ENCODE assay signal across 11 mouse cellular contexts in the genomic region with DNA sequence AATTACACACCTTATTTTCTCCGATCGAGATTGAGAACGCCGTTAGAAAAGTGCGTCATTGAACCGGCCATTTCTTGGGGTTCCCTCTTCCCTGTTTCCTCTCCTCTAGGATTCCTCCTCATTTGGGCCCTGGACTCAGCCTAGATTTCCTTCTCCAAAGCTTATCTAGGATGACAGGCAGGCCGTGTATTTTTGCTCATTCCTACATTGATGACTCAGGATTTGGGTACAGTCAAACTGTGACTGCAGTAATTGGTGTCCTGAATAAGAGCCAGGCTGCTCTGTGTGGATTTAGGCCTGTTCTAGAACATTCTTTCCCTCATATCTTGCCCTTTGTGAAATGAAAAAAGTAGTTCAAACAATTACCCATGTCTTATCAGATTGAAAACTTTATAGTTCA. TPM values are rescaled to one million over a fixed set of nuclear protein-coding genes. Genes with fewer than 3 reads are reported as not detected.
DNase-seq lines count a peak whose midpoint lies in the region; ATAC-seq and TF ChIP-seq lines count a peak whose summit lies in the region.
"Had no signal": no experiment of that assay in that cellular context is flagged by ENCODE, and none has a peak within 500 bp of the region (broad histone marks: within the 10 kb centered on the region; RNA-seq: fewer than 3 reads in every experiment).

No protein-coding gene starts in this region.

- no peak for TF ChIP-seq POLR2A in MEL (IDR thresholded peaks at IDR 0.05; ENCODE audit: control insufficient read depth in 1 of 2, insufficient read depth in 1 of 2, low read depth in 1 of 2, low read length in 2 of 2, poor library complexity in 1 of 2)
- no peak for TF ChIP-seq POLR2A in cortical plate, adult 2 months (IDR thresholded peaks at IDR 0.05; ENCODE audit: extremely low read depth, insufficient read depth, low read length)

- no peak for TF ChIP-seq RAD21 in MEL (IDR thresholded peaks at IDR 0.05; ENCODE audit: low read depth, low read length)

- H3K36me3 ChIP-seq in heart, embryonic 12.5 days = peaks cover 27% of the 10 kb centered on the region
- peaks cover 0 to 25% of the 10 kb centered on the region in 2 experiments; a peak in 2 of 4 replicates for H3K36me3 ChIP-seq in MEL (ENCODE audit: control insufficient read depth in 1 of 2, insufficient read depth in 2 of 2, low read length in 2 of 2)
- peaks cover 5% of the 10 kb centered on the region; the same call in 1 of the 2 replicates for H3K36me3 ChIP-seq in intestine, embryonic 16.5 days (ENCODE audit: control insufficient read depth, insufficient read depth, low read length)

- H3K79me2 ChIP-seq in MEL (ENCODE audit: control insufficient read depth, insufficient read depth, low read length, poor library complexity) = peaks cover 3% of the 10 kb centered on the region; the same call in 1 of the 2 replicates

- H3K27me3 ChIP-seq in heart, embryonic 12.5 days (replicated peaks) = no peaks in the 10 kb centered on the region
- no peaks in the 10 kb centered on the region for H3K27me3 ChIP-seq in MEL (ENCODE audit: control insufficient read depth in 1 of 2, insufficient read depth in 2 of 2, low read length in 2 of 2)
- H3K27me3 ChIP-seq in intestine, embryonic 16.5 days (replicated peaks; ENCODE audit: control insufficient read depth, insufficient read depth, low read length) = no peaks in the 10 kb centered on the region

- WGBS in heart, embryonic 12.5 days = 72% methylated on average over 7 of the region's 7 CpGs
- WGBS in intestine, embryonic 16.5 days = 83% methylated on average over 7 of the region's 7 CpGs

- ATAC-seq in heart, embryonic 12.5 days (ENCODE audit: insufficient number of reproducible peaks, low FRiP score) = no peak
- ATAC-seq in intestine, embryonic 16.5 days = no peak

- H3K9me3 ChIP-seq in heart, embryonic 12.5 days (replicated peaks) = peaks cover 3% of the 10 kb centered on the region
- H3K9me3 ChIP-seq in MEL (replicated peaks; ENCODE audit: insufficient read depth, low read length) = no peaks in the 10 kb centered on the region
- peaks cover 2% of the 10 kb centered on the region; the same call in 1 of the 2 replicates for H3K9me3 ChIP-seq in intestine, embryonic 16.5 days (ENCODE audit: control insufficient read depth, low read length)

- H3K27ac ChIP-seq in heart, embryonic 12.5 days (ENCODE audit: poor library complexity, severe bottlenecking) = no peak overlapping the region
- no peak overlapping the region for H3K27ac ChIP-seq in MEL (ENCODE audit: control insufficient read depth, low read depth, low read length)
- no peak overlapping the region for H3K27ac ChIP-seq in cortical plate, adult 2 months (ENCODE audit: insufficient read depth, low read length)
- H3K27ac ChIP-seq in intestine, embryonic 16.5 days (ENCODE audit: low read length) = no peak overlapping the region

- peak overlapping the region; percentile 80 for H3K4me2 ChIP-seq in heart, embryonic 12.5 days
- H3K4me2 ChIP-seq in intestine, embryonic 16.5 days (ENCODE audit: low read depth, low read length) = peak overlapping the region; percentile 80; the same call in 1 of the 2 replicates

- H3K4me1 ChIP-seq in heart, embryonic 12.5 days (replicated peaks) = peaks cover 32% of the 10 kb centered on the region
- H3K4me1 ChIP-seq in MEL (ENCODE audit: control insufficient read depth in 1 of 2, insufficient read depth in 2 of 2, low read length in 2 of 2) = peaks cover 8 to 26% of the 10 kb centered on the region in 2 experiments
- no peaks in the 10 kb centered on the region; the same call in 1 of the 2 replicates for H3K4me1 ChIP-seq in cortical plate, adult 2 months (ENCODE audit: control insufficient read depth, insufficient read depth, low read length)
- peaks cover 16% of the 10 kb centered on the region for H3K4me1 ChIP-seq in intestine, embryonic 16.5 days (ENCODE audit: control insufficient read depth, insufficient read depth, low read length)

- DNase-seq in heart, postnatal 36 days = no peak
- DNase-seq in MEL (ENCODE audit: low read depth, low spot score) = peak; percentile 35
- DNase-seq in urinary bladder, postnatal 10 days (ENCODE audit: low spot score) = no peak
- no peak for DNase-seq in cerebellum, adult 8-10 months
- DNase-seq in cerebellum, postnatal 10 days = no peak
- DNase-seq: cerebellum, postnatal 25 days; right cerebral cortex, adult 18-20 months had no signal

- no peak for TF ChIP-seq CTCF in MEL (IDR thresholded peaks at IDR 0.05 in 2 of 3, conservative IDR thresholded peaks at IDR 0.05 in 1 of 3; ENCODE audit: control insufficient read depth in 1 of 3, insufficient read depth in 1 of 3, low read depth in 2 of 3, low read length in 3 of 3, poor library complexity in 1 of 3, severe bottlenecking in 1 of 3)
- no peak for TF ChIP-seq CTCF in cortical plate, adult 2 months (IDR thresholded peaks at IDR 0.05; ENCODE audit: extremely low read depth, insufficient read depth, low read length)

- no peak; a peak in 1 of 4 replicates for TF ChIP-seq EP300 in MEL (IDR thresholded peaks at IDR 0.05; ENCODE audit: low read depth in 1 of 2, low read length in 2 of 2)

- peak overlapping the region; percentile 83 for H3K4me3 ChIP-seq in heart, embryonic 12.5 days
- H3K4me3 ChIP-seq in MEL (ENCODE audit: control insufficient read depth in 1 of 2, insufficient read depth in 1 of 2, low read depth in 2 of 2, low read length in 2 of 2) = no peak overlapping the region
- H3K4me3 ChIP-seq in cortical plate, adult 2 months (ENCODE audit: insufficient read depth, low read length) = peak overlapping the region; percentile 68; the same call in 1 of the 2 replicates
- H3K4me3 ChIP-seq in intestine, embryonic 16.5 days (ENCODE audit: low read length) = peak overlapping the region; percentile 92; the same call in 1 of the 2 replicates

- H3K9ac ChIP-seq in heart, embryonic 12.5 days = peak overlapping the region; percentile 82
- no peak overlapping the region for H3K9ac ChIP-seq in MEL (ENCODE audit: control insufficient read depth, low read depth, low read length, poor library complexity, severe bottlenecking)
- no peak overlapping the region for H3K9ac ChIP-seq in intestine, embryonic 16.5 days (ENCODE audit: low read depth, low read length)

- intact Hi-C loops in heart, postnatal 36 days (cut with DNase I) = loop anchor here (5.0 kb wide), 1 partner anchor 432 kb away; no protein-coding TSS in a partner anchor

TF ChIP-seq in MEL, 35 proteins besides CTCF, POLR2A, EP300 and RAD21:
- 0 out of 2 replicates have a peak, but pooled peaks have one; percentile 25 for TF ChIP-seq GATA1 (IDR thresholded peaks at IDR 0.05; ENCODE audit: low read depth, low read length)
- TF ChIP-seq MYB (IDR thresholded peaks at IDR 0.05; ENCODE audit: low read depth, low read length) = 0 out of 2 replicates have a peak, but pooled peaks have one; percentile 11
- no peak for TF ChIP-seq TBP (IDR thresholded peaks at IDR 0.05; ENCODE audit: low read depth, low read length)

RNA-seq across cellular contexts. Expression of gene Prkab2, which starts 1.8 kb away (rescaled TPM):
- 24.6 and 25.1 TPM in 2 replicates for polyA plus RNA-seq in heart, embryonic 12.5 days (2016; fragmentation: Nextera tagmentation; extraction: Ambion mirVana)
- total RNA-seq in heart, postnatal 36 days (2021) = 10 to 100 TPM; 22.4 to 29.2 TPM
- 2.5 and 3.3 TPM in 2 replicates for total RNA-seq in MEL (2012; rRNA removed)
- 1 to 10 TPM in 1 of 2 experiments, not detected in 1; 7.0 TPM for polyA plus RNA-seq in MEL (2012; ENCODE audit: insufficient read depth in 1 of 2, insufficient read length in 2 of 2, low read depth in 1 of 2, low replicate concordance in 2 of 2, missing spikeins in 1 of 2)
- polyA plus RNA-seq in cortical plate, adult 2 months (2012; rRNA removed) = 33.2 and 33.8 TPM in 2 replicates
- polyA plus RNA-seq in intestine, embryonic 16.5 days (2015; fragmentation: Nextera tagmentation; extraction: Ambion mirVana) = 5.5 and 5.8 TPM in 2 replicates

RNA-seq across cellular contexts. Expression of gene Gm17651, which starts 14.7 kb away (rescaled TPM):
- not detected in 2 replicates for polyA plus RNA-seq in heart, embryonic 12.5 days (2016; fragmentation: Nextera tagmentation; extraction: Ambion mirVana)
- total RNA-seq in heart, postnatal 36 days (2021) = not detected
- total RNA-seq in MEL (2012; rRNA removed) = not detected in 2 replicates
- not detected for polyA plus RNA-seq in MEL (2012; ENCODE audit: insufficient read depth in 1 of 2, insufficient read length in 2 of 2, low read depth in 1 of 2, low replicate concordance in 2 of 2, missing spikeins in 1 of 2)
- polyA plus RNA-seq in cortical plate, adult 2 months (2012; rRNA removed) = not detected in 2 replicates
- not detected in 2 replicates for polyA plus RNA-seq in intestine, embryonic 16.5 days (2015; fragmentation: Nextera tagmentation; extraction: Ambion mirVana)
- total RNA-seq: liver, adult 2 months had no signal
- polyA plus RNA-seq: liver, adult 2 months had no signal

RNA-seq across cellular contexts. Expression of gene Fmo5, which starts 31.1 kb away (rescaled TPM):
- polyA plus RNA-seq in heart, embryonic 12.5 days (2016; fragmentation: Nextera tagmentation; extraction: Ambion mirVana) = 3.3 and 3.5 TPM in 2 replicates
- 10 to 100 TPM; 13.8 to 13.9 TPM for total RNA-seq in heart, postnatal 36 days (2021)
- total RNA-seq in MEL (2012; rRNA removed) = 0.12 and 0.16 TPM in 2 replicates
- polyA plus RNA-seq in MEL (2012; ENCODE audit: insufficient read depth in 1 of 2, insufficient read length in 2 of 2, low read depth in 1 of 2, low replicate concordance in 2 of 2, missing spikeins in 1 of 2) = under 1 TPM in 1 of 2 experiments, not detected in 1; 0.39 TPM
- 3.1 and 3.4 TPM in 2 replicates for polyA plus RNA-seq in cortical plate, adult 2 months (2012; rRNA removed)
- polyA plus RNA-seq in intestine, embryonic 16.5 days (2015; fragmentation: Nextera tagmentation; extraction: Ambion mirVana) = 50.4 and 57.8 TPM in 2 replicates

RNA-seq across cellular contexts. Expression of gene Chd1l, which starts 49.7 kb away (rescaled TPM):
- polyA plus RNA-seq in heart, embryonic 12.5 days (2016; fragmentation: Nextera tagmentation; extraction: Ambion mirVana) = 19.0 and 19.7 TPM in 2 replicates
- total RNA-seq in heart, postnatal 36 days (2021) = 10 to 100 TPM; 10.4 to 12.3 TPM
- total RNA-seq in MEL (2012; rRNA removed) = 54.5 and 59.1 TPM in 2 replicates
- 10 to 100 TPM in 1 of 2 experiments, not detected in 1; 70.5 TPM for polyA plus RNA-seq in MEL (2012; ENCODE audit: insufficient read depth in 1 of 2, insufficient read length in 2 of 2, low read depth in 1 of 2, low replicate concordance in 2 of 2, missing spikeins in 1 of 2)
- 7.6 and 7.7 TPM in 2 replicates for polyA plus RNA-seq in cortical plate, adult 2 months (2012; rRNA removed)
- polyA plus RNA-seq in intestine, embryonic 16.5 days (2015; fragmentation: Nextera tagmentation; extraction: Ambion mirVana) = 17.1 and 17.3 TPM in 2 replicates

Comparison
In these comparisons a context has a peak if more than half of its experiments do, and no peak if none do; other contexts are left out.
1. H3K4me3 ChIP-seq: peak in heart, embryonic 12.5 days (single experiment), cortical plate, adult 2 months (single experiment) and intestine, embryonic 16.5 days (single experiment); none in MEL (0 of 2).
2. RNA of gene Fmo5, which starts 31.1 kb away (polyA plus RNA-seq): 50.4 to 57.8 TPM in intestine, embryonic 16.5 days; 3.3 to 3.5 TPM in heart, embryonic 12.5 days, 3.1 to 3.4 TPM in cortical plate, adult 2 months and 0.39 TPM in MEL; every median in the first group is over 10 times any median in the second.